Mouse (Mus musculus): ENCODE data around the gene Ppl.

GRCm38 (mm10) chr16:5147037-5147385, 14.8 kb upstream of the Ppl start, which contains the start of gene Sec14l5:
- TF ChIP-seq MYOG (IDR thresholded peaks at IDR 0.05; ENCODE audit: control insufficient read depth in 1 of 3, insufficient read depth in 1 of 3, insufficient read length in 2 of 3, low read depth in 2 of 3): no peak
- TF ChIP-seq POLR2A (IDR thresholded peaks at IDR 0.05; ENCODE audit: insufficient read length, low read depth): no peak
- TF ChIP-seq CEBPB (IDR thresholded peaks at IDR 0.05; ENCODE audit: insufficient read depth, poor library complexity, severe bottlenecking): no peak
- no peak for TF ChIP-seq MAX (IDR thresholded peaks at IDR 0.05; ENCODE audit: low read depth)

Data from myocyte (in vitro differentiated cells).